ENCODE assay signal across 8 mouse cellular contexts in the genomic region with DNA sequence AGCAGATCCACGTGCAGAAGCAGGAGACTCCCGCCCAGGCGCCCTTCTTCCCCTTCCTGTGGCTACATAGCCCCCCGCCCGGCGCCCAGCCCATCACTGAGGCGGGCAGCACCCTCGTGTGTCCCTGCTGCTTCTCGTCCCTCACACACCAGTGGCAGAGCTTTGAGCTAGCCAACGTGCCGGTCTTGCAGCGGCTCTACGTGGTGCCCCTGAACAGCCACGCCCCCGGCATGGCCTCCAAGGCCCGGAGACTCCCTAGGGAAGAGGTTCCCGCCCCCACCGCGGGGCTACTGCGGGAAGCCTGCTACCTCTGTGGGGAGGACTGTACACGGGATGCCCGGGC. TPM values are rescaled to one million over a fixed set of nuclear protein-coding genes. Genes with fewer than 3 reads are reported as not detected.
DNase-seq lines count a peak whose midpoint lies in the region; ATAC-seq and TF ChIP-seq lines count a peak whose summit lies in the region.

No protein-coding gene starts in this region.

- intact Hi-C loops in heart, adult 2 months (cut with DNase I), result loop anchor here (5.0 kb wide), 1 partner anchor 308 kb away; no protein-coding TSS in a partner anchor

- H3K36me3 ChIP-seq in heart, adult 2 months (ENCODE audit: control insufficient read depth, insufficient read depth, low read length), result no peaks in the 10 kb centered on the region
- no peaks in the 10 kb centered on the region for H3K36me3 ChIP-seq in forebrain, embryonic 16.5 days (ENCODE audit: control insufficient read depth, insufficient read depth)
- H3K36me3 ChIP-seq in midbrain, embryonic 16.5 days (ENCODE audit: control insufficient read depth, insufficient read depth, low read length), result no peaks in the 10 kb centered on the region

- H3K9me3 ChIP-seq in forebrain, embryonic 16.5 days (ENCODE audit: control insufficient read depth, low read length), result no peaks in the 10 kb centered on the region
- H3K9me3 ChIP-seq in midbrain, embryonic 16.5 days (replicated peaks; ENCODE audit: control insufficient read depth, low read length, poor library complexity, severe bottlenecking), result no peaks in the 10 kb centered on the region

- no peak for TF ChIP-seq CTCF in heart, adult 2 months (IDR thresholded peaks at IDR 0.05)

- 3% methylated on average over 22 of the region's 22 CpGs for WGBS in heart, adult 2 months
- 1% methylated on average over 12 of the region's 22 CpGs for WGBS in forebrain, embryonic 16.5 days
- 2% methylated on average over 20 of the region's 22 CpGs for WGBS in midbrain, embryonic 16.5 days

- H3K27ac ChIP-seq in heart, adult 2 months, result no peak overlapping the region; the same call in 1 of the 2 replicates
- H3K27ac ChIP-seq in forebrain, embryonic 16.5 days (ENCODE audit: low read length), result no peak overlapping the region
- H3K27ac ChIP-seq in midbrain, embryonic 16.5 days (ENCODE audit: low read length), result no peak overlapping the region

- peaks cover 38% of the 10 kb centered on the region for H3K4me1 ChIP-seq in heart, adult 2 months (ENCODE audit: control insufficient read depth, insufficient read depth, low read length)
- peaks cover 63% of the 10 kb centered on the region for H3K4me1 ChIP-seq in forebrain, embryonic 16.5 days (replicated peaks; ENCODE audit: control insufficient read depth, insufficient read depth, low read length)
- H3K4me1 ChIP-seq in midbrain, embryonic 16.5 days (ENCODE audit: control insufficient read depth, insufficient read depth, low read length), result peaks cover 56% of the 10 kb centered on the region

- H3K9ac ChIP-seq in heart, adult 2 months (ENCODE audit: low read depth, low read length), result peak overlapping the region; percentile 86
- H3K9ac ChIP-seq in forebrain, embryonic 16.5 days (replicated peaks; ENCODE audit: low read depth, low read length), result peak overlapping the region; percentile 59
- H3K9ac ChIP-seq in midbrain, embryonic 16.5 days (ENCODE audit: low read depth, low read length), result peak overlapping the region; percentile 74

- no peak for TF ChIP-seq EP300 in heart, adult 2 months (IDR thresholded peaks at IDR 0.05; ENCODE audit: insufficient read depth, low read depth, low read length)

- no peak for TF ChIP-seq POLR2A in heart, adult 2 months (IDR thresholded peaks at IDR 0.05; ENCODE audit: insufficient read depth, low read depth, low read length)

- DNase-seq in heart, adult 2 months, result peak; percentile 51 to 63
- no peak for DNase-seq in heart, adult 8-10 months (ENCODE audit: low spot score)
- DNase-seq in adrenal gland, adult 18-20 months (ENCODE audit: low spot score in 2 of 2), result peak; percentile 52
- DNase-seq in kidney, postnatal 10 days, result peak; percentile 57
- DNase-seq in Muller cell, postnatal 12 days (ENCODE audit: inconsistent ontology term), result no peak
- no peak for DNase-seq in frontal cortex, postnatal 25 days (ENCODE audit: low spot score in 2 of 2)

- peaks cover 1% of the 10 kb centered on the region; the same call in 1 of the 2 replicates for H3K79me2 ChIP-seq in heart, adult 2 months (replicated peaks; ENCODE audit: control insufficient read depth, insufficient read depth, low read length)

- H3K27me3 ChIP-seq in heart, adult 2 months (ENCODE audit: control insufficient read depth, insufficient read depth, low read length), result no peaks in the 10 kb centered on the region
- no peaks in the 10 kb centered on the region for H3K27me3 ChIP-seq in forebrain, embryonic 16.5 days (replicated peaks; ENCODE audit: control insufficient read depth, insufficient read depth, low read length)
- H3K27me3 ChIP-seq in midbrain, embryonic 16.5 days (ENCODE audit: control insufficient read depth, insufficient read depth, low read depth, low read length), result peaks cover 14% of the 10 kb centered on the region; the same call in 1 of the 2 replicates

- peak overlapping the region; percentile 72 for H3K4me2 ChIP-seq in forebrain, embryonic 16.5 days (ENCODE audit: low read length)
- H3K4me2 ChIP-seq in midbrain, embryonic 16.5 days (ENCODE audit: low read length), result peak overlapping the region; percentile 86

- peak overlapping the region; percentile 64 for H3K4me3 ChIP-seq in heart, adult 2 months
- peak overlapping the region; percentile 57 for H3K4me3 ChIP-seq in forebrain, embryonic 16.5 days (replicated peaks; ENCODE audit: low read length)
- peak overlapping the region; percentile 68 for H3K4me3 ChIP-seq in midbrain, embryonic 16.5 days (ENCODE audit: low read depth, low read length)

- 0 out of 2 replicates have a peak, but pooled peaks have one; percentile 11 for ATAC-seq in forebrain, embryonic 16.5 days
- ATAC-seq in midbrain, embryonic 16.5 days, result 0 out of 2 replicates have a peak, but pooled peaks have one; percentile 13

RNA-seq across cellular contexts. Expression of a gene that starts 1.3 kb away (rescaled TPM):
- 10 to 100 TPM; 21.0 to 24.3 TPM for total RNA-seq in heart, adult 2 months (2021)
- 12.1 and 12.8 TPM in 2 replicates for polyA plus RNA-seq in heart, adult 2 months (2012; rRNA removed)
- 10 to 100 TPM; 18.9 to 29.1 (median 23.3) TPM for total RNA-seq in heart, adult 8-10 months (2022)
- total RNA-seq in adrenal gland, adult 18-20 months (2021), result 10 to 100 TPM; 23.9 to 24.1 TPM
- 26.9 and 34.9 TPM in 2 replicates for polyA plus RNA-seq in forebrain, embryonic 16.5 days (2015; fragmentation: Nextera tagmentation; extraction: Ambion mirVana)
- polyA plus RNA-seq in midbrain, embryonic 16.5 days (2015; fragmentation: Nextera tagmentation; extraction: Ambion mirVana), result 13.3 and 17.6 TPM in 2 replicates

RNA-seq across cellular contexts. Expression of a gene that starts 52.3 kb away (rescaled TPM):
- not detected for total RNA-seq in heart, adult 2 months (2021)
- polyA plus RNA-seq in heart, adult 2 months (2012; rRNA removed), result 1.0 TPM in 1 of 2 replicates, not detected in the other
- not detected for total RNA-seq in heart, adult 8-10 months (2022)
- 1 to 10 TPM in 1 of 2 experiments, under 1 TPM in 1; 0.70 to 1.6 TPM for total RNA-seq in adrenal gland, adult 18-20 months (2021)
- 1.3 and 1.8 TPM in 2 replicates for polyA plus RNA-seq in forebrain, embryonic 16.5 days (2015; fragmentation: Nextera tagmentation; extraction: Ambion mirVana)
- 2.1 and 2.4 TPM in 2 replicates for polyA plus RNA-seq in midbrain, embryonic 16.5 days (2015; fragmentation: Nextera tagmentation; extraction: Ambion mirVana)

Comparison
In these comparisons a context has a peak if more than half of its experiments do, and no peak if none do; other contexts are left out.
1. DNase-seq: peak in heart, adult 2 months (2 of 2), adrenal gland, adult 18-20 months (2 of 2) and kidney, postnatal 10 days (single experiment); none in heart, adult 8-10 months (single experiment), Muller cell, postnatal 12 days (single experiment) and frontal cortex, postnatal 25 days (0 of 2).
2. Peak in every context shown above with its lines, with median percentiles within 50 percentile points of each other: H3K4me3 ChIP-seq and H3K9ac ChIP-seq.